Mouse (Mus musculus) C2C12 (cell line): ENCODE measurements at regions not wholly inside any gene's neighbourhood (a gene's known extent, or its start where the extent isn't known, plus 50 kb on each side); places are given as distances from the start of the nearest gene placed in this dataset.

Experiments used
- H3K27me3 ChIP-seq: one replicate; pipeline ENCODE4 v1.6.1; 2011; ENCODE audit not compliant: control insufficient read depth, insufficient read depth, insufficient read length
- H3K36me3 ChIP-seq: one replicate; pipeline ENCODE4 v1.6.1; 2011; ENCODE audit not compliant: control insufficient read depth, insufficient read depth
- H3K4me3 ChIP-seq: one replicate; pipeline ENCODE4 v1.5.1; 2011; ENCODE audit warnings: mild to moderate bottlenecking, control low read depth; ENCODE audit not compliant: poor library complexity, insufficient read depth, severe bottlenecking
- H3K79me2 ChIP-seq: one replicate; pipeline ENCODE4 v1.6.1; 2011; ENCODE audit not compliant: control insufficient read depth, insufficient read depth
- H3K79me3 ChIP-seq: one replicate; pipeline ENCODE4 v1.6.1; 2011; ENCODE audit warnings: low read depth, control low read depth
- H3ac ChIP-seq: one replicate; pipeline ENCODE3; 2011; ENCODE audit warnings: low read depth; ENCODE audit not compliant: control insufficient read depth, insufficient read length
- CEBPB ChIP-seq: IDR thresholded peaks from one replicate; pipeline ENCODE4 v1.6.1; 2011; ENCODE audit warnings: low read depth, mild to moderate bottlenecking, control low read depth, moderate library complexity
- CTCF ChIP-seq: IDR thresholded peaks from one replicate; pipeline ENCODE4 v1.5.1; 2011; ENCODE audit not compliant: control insufficient read depth, insufficient read depth, insufficient read length
- FOSL1 ChIP-seq: IDR thresholded peaks from one replicate; pipeline ENCODE4 v1.8.0; 2011; ENCODE audit warnings: mild to moderate bottlenecking, low read length; ENCODE audit not compliant: poor library complexity, insufficient read depth, severe bottlenecking
- MAX ChIP-seq: IDR thresholded peaks from one replicate; pipeline ENCODE4 v1.6.1; 2011; ENCODE audit warnings: mild to moderate bottlenecking, control low read depth
- MYOD1 ChIP-seq: IDR thresholded peaks from one replicate; pipeline ENCODE4 v1.6.1; 2011; ENCODE audit warnings: low read depth; ENCODE audit not compliant: control insufficient read depth, insufficient read length
- MYOG ChIP-seq: IDR thresholded peaks from one replicate; pipeline ENCODE4 v1.6.1; 2011; ENCODE audit not compliant: control insufficient read depth, insufficient read length; ENCODE audit errors: extremely low read depth
- USF1 ChIP-seq: IDR thresholded peaks from one replicate; pipeline ENCODE4 v1.6.1; 2011; ENCODE audit warnings: low read depth, mild to moderate bottlenecking, control low read depth, moderate library complexity

DNA sequence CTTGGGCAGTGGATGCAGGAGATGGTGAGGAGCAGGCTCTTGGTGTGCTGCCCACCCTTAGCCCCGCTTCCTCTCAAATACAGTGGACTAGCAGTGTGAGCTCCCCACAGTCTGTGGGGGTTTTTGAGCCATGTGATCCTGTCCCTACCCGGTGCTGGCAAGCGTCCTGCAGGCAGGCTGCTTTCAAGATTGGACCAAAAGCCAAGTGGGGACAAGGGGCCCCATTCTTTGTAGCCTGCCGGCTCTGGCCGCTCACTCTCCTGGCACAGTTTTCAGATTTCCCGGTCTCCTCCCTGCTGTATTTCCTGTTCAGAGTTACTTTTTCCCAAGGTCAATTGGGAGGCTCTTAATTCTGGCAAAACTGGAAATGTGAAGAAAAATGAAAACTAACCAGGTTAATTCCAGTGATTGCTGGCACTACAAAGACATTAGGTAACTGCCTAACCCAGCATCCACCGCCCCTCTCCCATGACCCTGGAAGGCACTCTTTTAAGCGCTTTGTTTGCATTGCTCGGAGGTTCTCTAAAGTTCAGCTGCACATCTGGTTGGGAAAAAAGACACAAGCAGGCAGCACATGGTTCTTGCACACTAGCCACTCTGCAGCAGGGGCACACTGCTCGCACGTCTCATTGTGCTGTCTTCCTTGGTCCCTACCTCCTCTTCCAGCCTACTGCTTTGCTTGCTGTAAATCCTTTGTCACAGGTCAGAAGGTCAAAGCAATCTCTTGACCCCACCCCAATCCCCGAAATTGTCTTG is 105.6 kb downstream of the Rassf10 start:
- TF ChIP-seq CTCF (no peak), MAX (no peak)
- Histone ChIP-seq H3K27me3 (peaks cover 49% of the 10 kb centered on the region), H3K36me3 (no peaks in the 10 kb centered on the region), H3ac (no peak overlapping the region), H3K79me3 (no peaks in the 10 kb centered on the region), H3K4me3 (no peak overlapping the region), H3K79me2 (no peaks in the 10 kb centered on the region)

DNA sequence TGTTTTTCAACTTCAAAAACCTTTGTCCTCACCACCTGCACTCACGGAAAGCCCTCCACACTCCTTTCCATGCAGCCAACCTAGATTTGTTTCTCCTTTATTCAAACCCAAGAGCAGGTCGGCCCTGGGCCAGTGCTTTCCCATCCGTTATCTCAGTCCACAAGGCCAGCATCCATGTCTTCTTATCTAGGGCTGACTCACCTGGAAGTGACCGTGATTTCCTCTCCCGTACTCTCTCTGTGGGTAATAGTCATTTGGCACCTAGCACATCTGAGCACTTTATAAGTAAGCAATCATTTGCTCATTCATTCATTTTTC is 106.2 kb downstream of the Rassf10 start:
- peaks cover 49% of the 10 kb centered on the region for H3K27me3 ChIP-seq
- no peaks in the 10 kb centered on the region for H3K79me2 ChIP-seq
- no peaks in the 10 kb centered on the region for H3K79me3 ChIP-seq
- TF ChIP-seq MYOG (no peak), MAX (no peak), USF1 (no peak), CEBPB (no peak), MYOD1 (no peak), CTCF (no peak), FOSL1 (no peak)
- no peak overlapping the region for H3ac ChIP-seq
- no peaks in the 10 kb centered on the region for H3K36me3 ChIP-seq
- H3K4me3 ChIP-seq: no peak overlapping the region

DNA sequence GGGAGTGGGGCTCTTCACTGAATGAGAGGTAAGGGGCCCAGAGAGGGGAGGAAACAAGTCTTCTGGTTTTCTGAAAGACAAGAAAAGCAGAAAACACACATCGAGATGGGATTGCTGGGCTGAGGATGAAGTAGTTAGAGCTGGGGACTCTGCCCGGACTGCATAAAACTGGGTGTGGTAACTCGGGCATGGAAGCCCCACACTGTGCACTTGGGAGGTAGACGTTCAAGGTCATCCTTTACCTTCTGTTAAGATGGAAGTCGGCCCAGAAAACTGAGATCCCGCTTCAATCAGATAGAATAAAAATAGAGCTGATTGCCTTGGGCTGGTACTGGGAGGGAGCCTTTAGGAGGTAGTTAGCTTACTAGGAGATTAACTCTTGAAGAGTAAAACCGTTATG is 107.2 kb downstream of the Rassf10 start:
- peaks cover 54% of the 10 kb centered on the region for H3K27me3 ChIP-seq
- H3K4me3 ChIP-seq: no peak overlapping the region
- TF ChIP-seq CTCF: no peak
- TF ChIP-seq MYOD1: no peak
- no peak for TF ChIP-seq MAX
- TF ChIP-seq FOSL1: no peak
- TF ChIP-seq USF1: no peak
- TF ChIP-seq CEBPB: no peak
- no peak for TF ChIP-seq MYOG
- H3ac ChIP-seq: no peak overlapping the region
- H3K79me3 ChIP-seq: no peaks in the 10 kb centered on the region
- H3K36me3 ChIP-seq: no peaks in the 10 kb centered on the region
- H3K79me2 ChIP-seq: no peaks in the 10 kb centered on the region

DNA sequence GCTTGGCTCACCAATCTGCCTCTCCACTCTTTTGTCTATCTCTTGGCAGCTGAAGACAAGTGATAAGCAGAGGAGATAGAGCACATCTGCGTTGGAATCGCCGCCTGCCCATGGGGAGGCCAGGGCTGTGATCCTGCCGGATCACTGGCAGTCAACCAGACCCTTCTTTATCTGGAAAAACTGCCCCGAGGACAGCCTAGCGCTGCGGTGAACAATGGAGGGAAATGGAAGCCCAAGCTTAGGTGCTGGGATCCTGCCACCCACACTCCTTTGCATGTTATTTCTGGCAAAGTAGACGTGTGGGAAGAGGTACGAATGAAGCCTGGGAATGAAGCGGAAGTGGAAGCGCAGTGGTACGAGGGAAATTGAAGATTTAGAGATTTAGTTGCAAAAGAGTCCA is 112.8 kb downstream of the Rassf10 start:
- no peaks in the 10 kb centered on the region for H3K79me3 ChIP-seq
- H3K27me3 ChIP-seq: peaks cover 39% of the 10 kb centered on the region
- TF ChIP-seq FOSL1: no peak
- no peak for TF ChIP-seq MAX
- no peak for TF ChIP-seq MYOG
- no peak for TF ChIP-seq MYOD1
- TF ChIP-seq USF1: no peak
- no peak for TF ChIP-seq CTCF
- TF ChIP-seq CEBPB: no peak
- no peaks in the 10 kb centered on the region for H3K36me3 ChIP-seq
- no peaks in the 10 kb centered on the region for H3K79me2 ChIP-seq
- H3K4me3 ChIP-seq: no peak overlapping the region
- no peak overlapping the region for H3ac ChIP-seq

DNA sequence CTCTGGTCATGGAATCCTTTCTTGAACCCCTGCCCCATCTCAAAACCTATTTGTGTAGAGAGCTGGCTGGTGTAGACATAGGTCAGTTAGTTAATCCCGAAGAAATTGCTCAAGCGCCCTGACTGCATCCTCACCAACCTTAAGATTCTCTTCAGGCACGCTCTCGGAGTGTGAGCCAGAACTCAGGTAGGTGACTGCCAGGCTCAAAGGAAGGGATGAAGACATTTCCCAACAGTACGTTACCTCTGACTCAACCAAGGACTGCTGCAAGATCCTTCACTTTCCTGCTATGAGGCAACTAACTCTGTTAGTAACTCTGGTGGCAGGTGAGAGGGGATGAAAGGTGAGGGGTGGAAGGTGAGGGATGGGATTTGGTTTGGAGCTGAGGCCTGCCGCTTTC is 114.5 kb downstream of the Rassf10 start:
- Histone ChIP-seq H3K79me3 (no peaks in the 10 kb centered on the region), H3K4me3 (no peak overlapping the region), H3K27me3 (peaks cover 33% of the 10 kb centered on the region), H3ac (no peak overlapping the region), H3K36me3 (no peaks in the 10 kb centered on the region), H3K79me2 (no peaks in the 10 kb centered on the region)
- no peak for TF ChIP-seq CEBPB
- TF ChIP-seq MYOG: no peak

DNA sequence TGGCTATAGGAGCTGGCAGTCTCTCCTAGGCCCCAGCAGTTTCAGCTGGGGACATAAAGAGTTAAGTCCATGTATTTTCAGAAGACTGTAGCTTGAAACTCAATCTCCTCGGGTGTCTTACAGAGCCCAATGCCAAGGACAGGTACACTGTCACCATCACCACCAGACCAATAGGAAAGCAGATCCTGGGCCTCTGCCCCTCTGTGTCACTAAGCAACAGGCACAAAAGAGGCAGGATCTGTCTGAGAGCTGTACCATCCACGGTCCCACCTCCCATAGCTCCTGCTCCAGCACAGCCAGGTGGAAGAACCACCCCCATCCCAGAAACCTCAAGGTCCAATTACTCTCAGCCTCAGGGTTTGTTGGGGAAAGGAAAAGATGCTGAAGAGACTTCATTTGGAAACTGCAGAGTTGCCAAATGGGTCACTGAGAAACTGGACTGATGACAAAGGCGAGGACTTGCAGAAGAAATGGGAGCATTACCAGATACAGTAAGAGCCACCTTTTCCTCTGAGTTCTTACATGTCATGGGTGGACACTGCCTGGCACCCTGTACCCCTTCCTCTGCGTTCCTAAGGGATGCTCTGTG is 115.7 kb downstream of the Rassf10 start:
- TF ChIP-seq CTCF (no peak), MYOG (no peak), MYOD1 (no peak)
- Histone ChIP-seq H3K4me3 (no peak overlapping the region), H3K27me3 (peaks cover 28% of the 10 kb centered on the region), H3ac (no peak overlapping the region), H3K79me3 (no peaks in the 10 kb centered on the region), H3K36me3 (no peaks in the 10 kb centered on the region), H3K79me2 (no peaks in the 10 kb centered on the region)
